Mouse (Mus musculus) limb, embryonic 15.5 days (tissue): ENCODE measurements around the gene Foxs1. TPM values are rescaled to one million over a fixed set of nuclear protein-coding genes. Genes with fewer than 3 reads are reported as not detected.

Experiments
- ATAC-seq: fragments of 200-750 bp; cut with Nextera tagmentation; 2 replicates; pipeline ENCODE4 v1.8.0; 2017; ENCODE audit warnings: low read depth, moderate TSS enrichment; ENCODE audit not compliant: insufficient number of reproducible peaks, low FRiP score, low TSS enrichment
- H3K27ac ChIP-seq: fragments of 300-500 bp; sonication (generic); 2 replicates; pipeline ENCODE4 v1.5.1; 2015; ENCODE audit warnings: moderate library complexity, mild to moderate bottlenecking, inconsistent platforms
- H3K27me3 ChIP-seq: fragments of 300-500 bp; sonication (generic); 2 replicates; pipeline ENCODE4 v1.6.1; 2015; ENCODE audit warnings: inconsistent platforms
- H3K36me3 ChIP-seq: fragments of 300-500 bp; sonication (generic); 2 replicates; pipeline ENCODE4 v1.6.1; 2015; ENCODE audit warnings: inconsistent platforms
- H3K4me1 ChIP-seq: fragments of 300-500 bp; sonication (generic); 2 replicates; pipeline ENCODE4 v1.6.1; 2015; ENCODE audit warnings: inconsistent platforms
- H3K4me2 ChIP-seq: fragments of 300-500 bp; sonication (generic); 2 replicates; pipeline ENCODE4 v1.6.1; 2015; ENCODE audit warnings: mild to moderate bottlenecking, inconsistent platforms
- H3K4me3 ChIP-seq: fragments of 300-500 bp; sonication (generic); 2 replicates; pipeline ENCODE4 v1.5.1; 2015; ENCODE audit warnings: mild to moderate bottlenecking, inconsistent platforms
- H3K9ac ChIP-seq: fragments of 300-500 bp; sonication (generic); 2 replicates; pipeline ENCODE4 v1.6.1; 2015; ENCODE audit warnings: inconsistent platforms
- H3K9me3 ChIP-seq: fragments of 300-500 bp; sonication (generic); 2 replicates; pipeline ENCODE4 v1.6.1; 2016; ENCODE audit warnings: inconsistent platforms
- WGBS: fragments of 180-500 bp; shearing (Covaris S2); methylation state at CpG from one replicate; pipeline ENCODE4 v1.1.7; 2015; 5-methylcytosine and 5-hydroxymethylcytosine counted together
- polyA plus RNA-seq: library from polyadenylated mRNA; unstranded; fragments of >200 nt; fragmentation: Nextera tagmentation; extraction: Ambion mirVana; gene quantifications from 2 replicates; pipeline ENCODE4 v1.2.1, GENCODE M21; 2015

Gene Foxs1
- polyA plus RNA-seq, 1 experiment from 2014 or later = 3.5 TPM

- H3K4me3 ChIP-seq = no peak within 1 kb of the TSS
- peaks cover 39% of the 10 kb centered on the region for H3K27me3 ChIP-seq
- no peak within 1 kb of the TSS for H3K4me2 ChIP-seq
- no peaks in the 10 kb centered on the region for H3K9me3 ChIP-seq
- no peak within 1 kb of the TSS for H3K27ac ChIP-seq
- H3K36me3 ChIP-seq = no peaks in the 10 kb centered on the region
- H3K9ac ChIP-seq = no peak within 1 kb of the TSS
- peaks cover 30% of the 10 kb centered on the region for H3K4me1 ChIP-seq
- WGBS = 14% methylated on average over 12 of the region's 12 CpGs
- ATAC-seq = peak; percentile 12; the same call in 1 of the 2 replicates
Measured at GRCm38 (mm10) chr2:152911031-152911430, 22.0 kb downstream of the Foxs1 start, which contains the start of gene Mylk2. TSS of gene Mylk2 (plus strand) at chr2:152911352.

DNA sequence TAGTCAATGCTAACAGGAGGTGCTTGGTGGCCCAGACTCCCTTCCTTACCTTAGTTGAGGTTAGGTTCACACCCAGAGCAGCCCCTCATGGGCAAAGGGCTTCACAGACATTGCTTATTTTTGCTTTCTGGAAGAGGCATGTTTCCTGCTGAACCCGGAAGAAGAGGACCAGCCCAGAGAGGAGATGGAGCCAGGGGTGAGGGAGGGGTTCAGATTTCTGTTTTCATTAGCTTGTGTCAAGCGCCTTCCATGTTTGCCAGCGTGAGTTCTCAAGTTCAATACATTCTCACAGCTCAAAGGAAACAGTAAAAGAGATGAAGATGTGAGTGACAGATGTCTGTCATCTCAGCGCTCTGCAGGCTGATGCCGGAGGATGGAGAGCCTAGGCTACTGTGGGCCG, 23.2 kb downstream of the Foxs1 start:
- H3K9me3 ChIP-seq = no peaks in the 10 kb centered on the region
- no peak overlapping the region for H3K4me2 ChIP-seq
- WGBS = 77% methylated on average over 6 of the region's 6 CpGs
- no peak overlapping the region for H3K9ac ChIP-seq
- ATAC-seq = no peak
- no peak overlapping the region for H3K27ac ChIP-seq
- H3K27me3 ChIP-seq = peaks cover 39% of the 10 kb centered on the region
- no peaks in the 10 kb centered on the region for H3K36me3 ChIP-seq
- H3K4me3 ChIP-seq = no peak overlapping the region
- H3K4me1 ChIP-seq = peaks cover 33% of the 10 kb centered on the region

DNA sequence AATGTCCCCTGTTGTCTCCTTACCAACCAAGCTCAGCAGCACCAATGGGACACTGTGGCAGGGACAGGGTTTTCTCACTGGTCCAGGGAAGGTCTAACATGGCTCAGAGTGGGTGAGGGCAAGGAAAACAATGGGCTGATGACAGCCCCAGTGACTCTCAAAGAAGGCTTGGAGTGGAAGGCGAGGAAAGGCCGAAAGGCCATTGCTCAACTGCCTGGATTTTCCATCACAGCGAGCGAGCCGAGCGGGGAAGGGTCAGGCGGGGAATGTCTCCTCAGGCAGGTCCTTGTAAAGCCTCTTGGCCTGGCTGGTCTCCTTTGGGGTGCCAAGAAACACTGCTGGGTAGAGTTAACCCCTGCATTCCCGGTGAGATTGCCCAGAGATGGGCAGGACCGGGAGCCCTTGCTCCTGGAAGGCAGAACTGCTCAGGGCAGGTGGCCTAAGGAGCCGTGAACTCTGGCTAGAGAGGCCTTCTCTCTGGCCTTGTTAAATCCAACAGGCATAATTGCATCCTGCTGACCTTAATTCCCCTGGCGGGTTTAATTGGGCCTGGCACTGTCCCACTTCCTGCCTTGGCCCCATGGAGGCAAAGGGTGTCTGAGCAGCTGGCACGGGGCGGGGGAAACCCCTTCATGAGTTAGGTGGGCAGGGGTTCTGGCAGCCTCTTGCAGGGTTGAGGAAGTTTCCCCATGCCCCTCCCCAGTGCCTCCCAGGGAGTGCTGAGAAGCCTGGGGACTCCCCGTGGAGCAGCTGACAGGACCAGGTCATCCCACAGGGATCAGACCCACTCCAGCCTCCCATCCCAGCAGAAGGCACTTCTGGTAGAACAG, 25.7 kb downstream of the Foxs1 start:
- ATAC-seq = no peak
- Histone ChIP-seq H3K27ac (no peak overlapping the region), H3K27me3 (peaks cover 23% of the 10 kb centered on the region), H3K36me3 (no peaks in the 10 kb centered on the region), H3K4me1 (peaks cover 25% of the 10 kb centered on the region), H3K9ac (no peak overlapping the region), H3K4me3 (no peak overlapping the region), H3K9me3 (no peaks in the 10 kb centered on the region), H3K4me2 (no peak overlapping the region)
- 40% methylated on average over 14 of the region's 14 CpGs for WGBS

DNA sequence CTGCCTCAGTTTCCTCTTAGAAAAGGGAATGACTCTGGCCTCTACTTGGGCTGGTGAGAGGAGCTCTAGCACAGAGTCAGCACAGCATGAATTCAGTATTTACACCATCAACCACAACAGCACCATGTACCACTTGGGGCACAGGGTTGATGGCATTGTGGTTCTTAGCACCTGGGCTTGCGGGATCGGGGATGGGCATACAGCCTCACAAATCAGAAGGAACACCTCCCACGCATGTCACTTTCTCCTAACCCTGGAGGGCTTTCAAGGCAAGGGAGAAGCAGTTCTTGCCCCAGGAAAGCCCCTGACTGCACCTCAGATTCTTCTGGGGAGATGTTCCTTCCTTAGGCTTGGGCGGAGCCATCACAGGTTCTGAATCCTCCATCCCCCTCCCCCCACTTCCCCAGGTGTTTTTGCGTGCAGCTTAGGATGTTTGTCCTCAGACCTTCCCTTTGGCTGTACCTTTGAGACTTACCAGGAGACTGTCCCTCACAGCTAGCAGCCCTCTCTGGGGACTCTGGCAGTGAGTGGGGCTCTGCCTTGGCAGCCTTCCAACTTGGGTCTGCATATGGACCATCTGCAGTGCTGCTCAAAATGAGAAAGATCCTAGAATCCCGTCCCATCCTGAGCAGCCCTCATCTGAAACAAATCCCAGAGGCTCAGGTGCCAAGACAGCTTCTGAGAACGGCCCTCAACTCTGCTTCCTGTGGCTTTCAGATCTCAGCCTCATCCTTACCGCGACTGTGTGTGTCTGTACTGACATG, 26.6 kb downstream of the Foxs1 start:
- Histone ChIP-seq H3K27ac (no peak overlapping the region; the same call in 1 of the 2 replicates), H3K36me3 (no peaks in the 10 kb centered on the region), H3K4me2 (no peak overlapping the region), H3K27me3 (peaks cover 14% of the 10 kb centered on the region), H3K4me3 (no peak overlapping the region), H3K9me3 (no peaks in the 10 kb centered on the region), H3K9ac (no peak overlapping the region), H3K4me1 (peaks cover 25% of the 10 kb centered on the region)
- no peak for ATAC-seq
- 50% methylated on average over 9 of the region's 9 CpGs for WGBS

- peak; percentile 50; the same call in 1 of the 2 replicates for ATAC-seq
- H3K9ac ChIP-seq = no peak overlapping the region
- no peak overlapping the region for H3K27ac ChIP-seq
- H3K4me1 ChIP-seq = peaks cover 25% of the 10 kb centered on the region
- H3K9me3 ChIP-seq = no peaks in the 10 kb centered on the region
- H3K27me3 ChIP-seq = peaks cover 2% of the 10 kb centered on the region
- no peaks in the 10 kb centered on the region for H3K36me3 ChIP-seq
- 33% methylated on average over 11 of the region's 11 CpGs for WGBS
- H3K4me3 ChIP-seq = no peak overlapping the region
- H3K4me2 ChIP-seq = no peak overlapping the region
Measured at GRCm38 (mm10) chr2:152905036-152905829, 27.8 kb downstream of the Foxs1 start.

DNA sequence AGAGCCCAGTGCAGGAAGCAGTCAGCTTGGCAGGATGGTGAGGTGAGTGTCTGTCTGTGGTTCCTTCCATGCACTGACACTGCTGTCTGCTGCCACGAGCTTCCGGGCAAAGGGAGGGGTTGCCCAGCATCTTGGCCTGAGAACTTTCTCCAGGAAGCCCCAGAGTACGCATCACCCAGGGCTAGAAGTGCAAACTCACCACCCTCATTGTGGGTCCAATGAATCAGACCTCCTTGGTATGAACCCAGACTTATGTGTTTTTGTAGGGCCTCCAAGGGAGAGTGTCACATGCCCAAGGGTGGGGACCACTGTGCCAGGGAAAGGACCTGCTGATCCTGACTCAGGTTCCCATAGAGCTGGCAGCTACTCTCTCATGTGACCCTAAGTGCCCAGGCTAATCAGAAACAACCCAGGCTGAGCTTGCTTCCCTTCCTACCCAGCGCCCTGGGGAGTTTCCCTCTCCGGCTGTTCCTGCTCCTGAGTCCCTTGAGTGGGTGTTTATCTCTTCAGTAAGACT, 28.8 kb downstream of the Foxs1 start:
- peaks cover 25% of the 10 kb centered on the region for H3K4me1 ChIP-seq
- H3K27me3 ChIP-seq = no peaks in the 10 kb centered on the region
- 68% methylated on average over 5 of the region's 5 CpGs for WGBS
- ATAC-seq = no peak
- no peaks in the 10 kb centered on the region for H3K36me3 ChIP-seq
- no peaks in the 10 kb centered on the region for H3K9me3 ChIP-seq
- no peak overlapping the region for H3K9ac ChIP-seq
- H3K4me2 ChIP-seq = no peak overlapping the region
- no peak overlapping the region for H3K27ac ChIP-seq
- no peak overlapping the region for H3K4me3 ChIP-seq

DNA sequence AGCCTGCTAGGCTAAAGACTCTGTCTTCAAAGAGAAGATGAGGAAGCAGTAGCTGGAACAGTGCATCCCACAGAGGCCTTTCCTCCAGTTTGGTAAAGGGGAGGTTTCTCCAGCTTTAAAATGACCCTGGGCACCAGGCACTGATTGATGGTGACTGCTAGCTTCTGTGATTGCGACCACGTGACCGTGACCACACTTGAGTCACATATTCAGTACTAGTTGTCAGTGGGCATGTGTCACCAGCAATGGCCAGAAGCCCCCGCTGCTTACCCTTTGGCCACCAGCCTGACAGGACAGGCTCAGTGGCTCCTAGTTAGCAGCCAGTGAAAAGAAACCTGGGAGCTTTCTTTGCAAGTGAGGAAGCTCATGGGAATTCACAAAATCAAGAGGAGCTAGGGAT, 29.4 kb downstream of the Foxs1 start:
- no peak for ATAC-seq
- Histone ChIP-seq H3K27me3 (no peaks in the 10 kb centered on the region), H3K9me3 (no peaks in the 10 kb centered on the region), H3K9ac (no peak overlapping the region), H3K27ac (no peak overlapping the region), H3K4me2 (no peak overlapping the region), H3K4me1 (peaks cover 25% of the 10 kb centered on the region), H3K4me3 (no peak overlapping the region), H3K36me3 (no peaks in the 10 kb centered on the region)
- WGBS = 73% methylated on average over 4 of the region's 4 CpGs

GRCm38 (mm10) chr2:152902658-152903057, 30.4 kb downstream of the Foxs1 start:
- Histone ChIP-seq H3K4me1 (peaks cover 23% of the 10 kb centered on the region), H3K27me3 (no peaks in the 10 kb centered on the region), H3K4me3 (no peak overlapping the region), H3K36me3 (no peaks in the 10 kb centered on the region), H3K27ac (no peak overlapping the region), H3K4me2 (no peak overlapping the region), H3K9me3 (no peaks in the 10 kb centered on the region), H3K9ac (no peak overlapping the region)
- no peak for ATAC-seq
- WGBS = 35% methylated on average over 3 of the region's 3 CpGs

DNA sequence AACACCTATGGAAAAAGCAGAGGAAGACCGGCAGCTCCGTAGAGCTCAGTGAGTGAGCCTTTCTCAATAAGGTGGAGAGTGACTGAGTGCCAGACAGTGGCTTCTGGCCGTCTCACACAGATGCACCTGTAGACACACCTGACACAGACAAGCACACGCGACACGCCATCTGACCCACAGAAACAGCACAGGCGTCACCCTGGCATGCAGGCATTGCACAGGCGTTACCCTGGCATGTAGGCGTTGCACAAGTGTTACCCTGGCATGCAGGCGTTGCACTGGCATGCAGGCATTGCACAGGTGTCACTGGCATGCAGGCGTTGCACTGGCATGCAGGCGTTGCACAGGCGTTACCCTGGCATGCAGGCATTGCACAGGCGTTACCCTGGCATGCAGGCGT, 31.7 kb downstream of the Foxs1 start:
- Histone ChIP-seq H3K4me2 (no peak overlapping the region), H3K4me3 (no peak overlapping the region), H3K27me3 (no peaks in the 10 kb centered on the region), H3K4me1 (peaks cover 10% of the 10 kb centered on the region; the same call in 1 of the 2 replicates), H3K27ac (no peak overlapping the region), H3K36me3 (no peaks in the 10 kb centered on the region), H3K9me3 (no peaks in the 10 kb centered on the region), H3K9ac (no peak overlapping the region)
- no peak for ATAC-seq
- 90% methylated on average over 15 of the region's 15 CpGs for WGBS

- Histone ChIP-seq H3K9me3 (no peaks in the 10 kb centered on the region), H3K4me2 (no peak overlapping the region), H3K36me3 (peaks cover 21% of the 10 kb centered on the region), H3K9ac (no peak overlapping the region), H3K4me3 (no peak overlapping the region), H3K4me1 (no peaks in the 10 kb centered on the region), H3K27me3 (no peaks in the 10 kb centered on the region), H3K27ac (no peak overlapping the region)
- 65% methylated on average over 6 of the region's 6 CpGs for WGBS
- no peak for ATAC-seq
Measured at GRCm38 (mm10) chr2:152899011-152899410, 34.0 kb downstream of the Foxs1 start.

DNA sequence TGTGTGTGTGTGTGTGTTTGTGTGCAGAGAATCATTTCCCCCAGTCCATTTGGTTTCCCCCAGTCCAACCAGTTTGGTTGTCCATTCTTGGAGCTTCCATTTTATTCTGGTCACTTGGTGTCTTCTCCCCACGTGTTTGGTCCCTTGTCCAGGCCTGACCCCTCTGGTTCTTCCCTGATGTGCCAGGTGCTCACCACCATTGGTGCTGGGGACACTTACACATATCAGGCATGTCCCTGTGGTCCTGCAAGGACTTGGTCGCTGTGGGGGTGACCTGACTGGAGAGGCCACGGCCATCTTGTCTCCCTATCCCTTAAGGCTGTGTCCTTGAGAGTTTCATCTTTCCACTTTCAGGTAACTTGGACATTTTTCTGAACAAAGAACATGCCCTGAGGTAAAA, 36.1 kb downstream of the Foxs1 start:
- H3K4me3 ChIP-seq = no peak overlapping the region
- no peak overlapping the region for H3K4me2 ChIP-seq
- no peaks in the 10 kb centered on the region for H3K9me3 ChIP-seq
- H3K27me3 ChIP-seq = no peaks in the 10 kb centered on the region
- WGBS = 87% methylated on average over 3 of the region's 3 CpGs
- no peak for ATAC-seq
- peaks cover 41% of the 10 kb centered on the region for H3K36me3 ChIP-seq
- no peaks in the 10 kb centered on the region for H3K4me1 ChIP-seq
- H3K9ac ChIP-seq = no peak overlapping the region
- no peak overlapping the region for H3K27ac ChIP-seq
